Mouse (Mus musculus) kidney, adult 2 months (tissue): ENCODE measurements at regions not wholly inside any gene's neighbourhood (a gene's known extent, or its start where the extent isn't known, plus 50 kb on each side); places are given as distances from the start of the nearest gene placed in this dataset.

ENCODE experiments used
- CTCF ChIP-seq: fragments of 200-500 bp; conservative IDR thresholded peaks from 2 replicates; pipeline ENCODE4 v1.5.1; 2011; ENCODE audit warnings: low read depth, mild to moderate bottlenecking, control low read depth, low read length, moderate library complexity, mixed read lengths; ENCODE audit not compliant: insufficient read depth, insufficient read length
- POLR2A ChIP-seq: fragments of 200-500 bp; IDR thresholded peaks from one replicate; pipeline ENCODE4 v1.6.1; 2011; ENCODE audit warnings: low read depth, low read length, control low read depth

DNA sequence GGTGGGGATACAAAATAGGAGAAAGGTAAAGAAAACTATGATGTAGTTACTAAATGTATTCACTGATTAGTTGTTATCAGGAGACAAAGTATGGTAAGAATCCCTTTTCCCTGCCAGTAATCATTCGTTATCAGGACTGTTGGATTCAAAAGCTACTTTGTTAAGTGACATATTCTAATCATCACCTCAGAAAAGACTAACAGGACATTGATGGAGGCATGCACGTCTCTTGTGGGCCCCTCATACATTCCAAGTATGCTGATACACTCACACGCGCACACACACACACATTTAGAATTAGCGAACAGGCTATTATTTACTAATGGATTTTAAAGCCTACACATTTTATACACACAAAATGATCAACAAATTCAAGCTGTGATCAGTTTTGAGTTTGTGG is 708.8 kb downstream of the Efna5 start:
- TF ChIP-seq CTCF, result no peak
- TF ChIP-seq POLR2A, result no peak
